Mouse (Mus musculus): ENCODE results near the gene Utp20. TPM values are rescaled to one million over a fixed set of nuclear protein-coding genes. Genes with fewer than 3 reads are reported as not detected.

The Utp20 gene
- 7.5 and 10.0 TPM in 2 replicates for polyA plus RNA-seq (2015; fragmentation: Nextera tagmentation; extraction: Ambion mirVana)

DNA sequence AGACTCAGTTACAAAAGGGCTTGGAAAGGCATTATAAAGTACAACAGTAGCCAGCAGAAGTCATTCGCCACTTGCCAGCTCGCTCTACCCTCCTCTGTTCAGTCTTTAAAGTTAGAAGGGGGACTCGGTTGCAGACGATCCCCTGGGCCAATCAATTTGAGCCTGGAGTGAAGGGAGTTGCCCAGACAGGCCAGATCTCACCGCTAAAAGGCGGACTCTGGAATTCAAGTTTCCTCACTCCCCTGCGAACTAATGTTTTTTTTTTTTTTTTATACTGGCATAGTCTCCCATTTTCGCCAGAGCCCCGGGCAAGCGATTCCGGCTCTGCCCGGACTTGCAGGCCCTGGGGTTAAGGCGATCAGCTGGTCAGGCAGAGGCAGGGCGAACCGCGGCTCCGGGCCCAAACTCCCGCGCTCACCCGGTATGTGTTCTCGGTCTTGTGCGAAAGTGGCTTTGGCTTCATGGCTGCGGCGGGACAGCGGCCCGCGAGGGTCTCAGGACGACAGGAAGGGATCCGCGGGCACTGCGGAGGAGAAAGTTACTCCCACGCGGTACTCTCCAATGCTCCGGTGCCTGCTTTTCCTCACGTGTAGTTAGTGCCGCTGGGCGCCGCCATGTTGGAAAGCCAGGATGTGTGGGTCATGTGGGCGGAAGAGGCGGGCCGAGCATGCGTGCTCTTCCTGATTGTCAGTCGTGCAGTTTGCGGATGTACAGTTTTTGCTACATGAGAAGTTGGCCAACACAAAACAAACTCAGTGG is at the start of gene Utp20:
Utp20 (minus strand) TSS at position 617 of the 759 bp plus-strand sequence.
- Histone ChIP-seq H3K4me3 (replicated peaks) (peak within 1 kb of the TSS; percentile 83), H3K4me1 (replicated peaks) (peaks cover 9% of the 10 kb centered on the region), H3K9ac (peak within 1 kb of the TSS; percentile 72), H3K27ac (peak within 1 kb of the TSS; percentile 9; the same call in 1 of the 2 replicates), H3K4me2 (peak within 1 kb of the TSS; percentile 76), H3K9me3 (replicated peaks) (no peaks in the 10 kb centered on the region), H3K27me3 (no peaks in the 10 kb centered on the region), H3K36me3 (peaks cover 28% of the 10 kb centered on the region)
- DNase-seq, result peak; percentile 66
- peak; percentile 97 for ATAC-seq (ENCODE audit: low read depth)
- under 1% methylated on average over 44 of the region's 44 CpGs for WGBS (ENCODE audit: insufficient replicate concordance)

DNA sequence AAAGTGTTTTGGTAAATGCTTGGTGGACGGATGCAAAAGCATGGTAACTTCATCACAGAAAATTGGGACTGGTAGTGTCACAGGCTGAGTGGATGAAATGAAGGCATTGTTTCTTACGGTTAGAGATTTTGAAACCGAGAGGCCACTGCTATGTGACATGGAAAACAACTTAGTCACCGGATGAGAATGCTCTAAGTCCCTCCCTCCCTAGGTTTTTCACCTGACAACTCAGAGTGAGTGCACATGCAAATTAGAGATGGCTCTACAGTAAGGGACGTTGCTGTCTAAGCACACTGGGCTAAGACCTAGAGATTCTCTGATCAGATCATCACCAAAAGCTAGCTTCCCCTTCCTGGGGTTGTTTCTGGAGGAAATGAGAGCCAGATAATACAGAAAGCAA is 48.3 kb upstream of the Utp20 start:
- Histone ChIP-seq H3K27ac (no peak overlapping the region), H3K4me3 (replicated peaks) (no peak overlapping the region), H3K36me3 (no peaks in the 10 kb centered on the region), H3K4me1 (replicated peaks) (no peaks in the 10 kb centered on the region), H3K9me3 (replicated peaks) (no peaks in the 10 kb centered on the region), H3K4me2 (no peak overlapping the region), H3K27me3 (no peaks in the 10 kb centered on the region), H3K9ac (no peak overlapping the region)
- no peak for DNase-seq
- no peak for ATAC-seq (ENCODE audit: low read depth)
- 35% methylated on average over 5 of the region's 5 CpGs for WGBS (ENCODE audit: insufficient replicate concordance)

DNA sequence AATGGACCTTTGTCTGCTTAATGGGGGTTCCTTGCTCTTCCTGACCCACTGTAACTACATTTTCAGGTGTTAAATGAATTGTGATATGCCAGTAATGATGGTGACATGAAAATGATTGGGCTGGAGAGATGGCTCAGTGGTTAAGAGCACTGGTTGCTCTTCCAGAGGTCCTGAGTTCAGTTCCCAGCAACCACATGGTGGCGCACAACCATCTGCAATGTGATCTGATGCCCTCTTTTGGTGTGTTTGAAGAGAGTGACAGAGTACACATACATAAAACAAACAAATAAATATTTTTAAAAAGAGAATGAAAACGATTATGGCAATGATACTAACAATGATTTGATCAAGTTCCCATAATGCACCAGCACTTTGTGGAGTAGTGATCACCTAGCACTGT is 39.4 kb upstream of the Utp20 start:
- DNase-seq (no peak), ATAC-seq (ENCODE audit: low read depth) (no peak)
- Histone ChIP-seq H3K4me2 (no peak overlapping the region), H3K36me3 (no peaks in the 10 kb centered on the region), H3K27me3 (no peaks in the 10 kb centered on the region), H3K27ac (no peak overlapping the region), H3K9me3 (replicated peaks) (no peaks in the 10 kb centered on the region), H3K4me3 (replicated peaks) (no peak overlapping the region), H3K4me1 (replicated peaks) (no peaks in the 10 kb centered on the region), H3K9ac (no peak overlapping the region)
- 32% methylated on average over 2 of the region's 2 CpGs for WGBS (ENCODE audit: insufficient replicate concordance)

DNA sequence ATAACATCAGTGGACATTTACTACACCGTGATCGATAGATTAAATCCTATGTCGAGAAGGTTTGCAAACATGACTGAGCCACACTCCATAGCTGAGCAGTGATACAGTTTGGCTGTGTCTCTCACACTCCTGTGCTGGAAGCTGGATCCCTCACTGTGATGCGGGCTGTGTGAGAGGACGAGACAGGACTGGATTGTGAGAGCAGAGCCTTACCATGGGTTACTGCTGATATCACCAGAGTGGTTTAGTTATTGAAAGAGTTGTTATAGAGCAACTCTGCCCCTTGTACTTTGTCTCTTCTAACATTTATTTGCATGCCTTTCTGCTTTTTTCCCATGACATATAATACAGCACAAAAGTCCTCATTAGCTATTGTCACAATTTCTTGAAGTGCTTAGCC is 35.7 kb upstream of the Utp20 start:
- Histone ChIP-seq H3K4me1 (replicated peaks) (no peaks in the 10 kb centered on the region), H3K9me3 (replicated peaks) (no peaks in the 10 kb centered on the region), H3K27me3 (no peaks in the 10 kb centered on the region), H3K4me2 (no peak overlapping the region), H3K9ac (no peak overlapping the region), H3K4me3 (replicated peaks) (no peak overlapping the region), H3K36me3 (no peaks in the 10 kb centered on the region), H3K27ac (no peak overlapping the region)
- DNase-seq (no peak), ATAC-seq (ENCODE audit: low read depth) (no peak)
- 74% methylated on average over 5 of the region's 5 CpGs for WGBS (ENCODE audit: insufficient replicate concordance)

DNA sequence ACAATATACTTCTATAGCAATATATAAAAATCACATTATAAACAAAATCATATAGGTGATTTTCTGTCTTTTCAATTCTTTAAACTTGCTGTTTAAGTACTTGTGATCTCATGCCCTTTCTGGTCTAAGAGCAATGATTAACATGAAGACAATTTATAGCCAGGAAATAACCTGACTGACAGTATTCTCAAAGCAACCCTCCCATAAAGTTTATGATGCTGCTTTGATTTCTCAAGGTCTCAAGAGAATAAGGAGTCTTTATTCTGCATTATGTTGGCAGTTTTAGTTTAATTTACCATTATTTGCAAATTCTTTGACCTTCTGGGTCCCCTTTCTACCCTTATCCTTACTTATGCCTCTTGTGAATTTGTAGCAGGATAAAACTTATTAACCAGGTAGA is 34.8 kb upstream of the Utp20 start:
- no peaks in the 10 kb centered on the region for H3K4me1 ChIP-seq (replicated peaks)
- H3K9ac ChIP-seq, result no peak overlapping the region
- no peak overlapping the region for H3K27ac ChIP-seq
- no peaks in the 10 kb centered on the region for H3K9me3 ChIP-seq (replicated peaks)
- H3K4me3 ChIP-seq (replicated peaks), result no peak overlapping the region
- no peak overlapping the region for H3K4me2 ChIP-seq
- no peaks in the 10 kb centered on the region for H3K27me3 ChIP-seq
- H3K36me3 ChIP-seq, result no peaks in the 10 kb centered on the region
- ATAC-seq (ENCODE audit: low read depth) (no peak), DNase-seq (no peak)

DNA sequence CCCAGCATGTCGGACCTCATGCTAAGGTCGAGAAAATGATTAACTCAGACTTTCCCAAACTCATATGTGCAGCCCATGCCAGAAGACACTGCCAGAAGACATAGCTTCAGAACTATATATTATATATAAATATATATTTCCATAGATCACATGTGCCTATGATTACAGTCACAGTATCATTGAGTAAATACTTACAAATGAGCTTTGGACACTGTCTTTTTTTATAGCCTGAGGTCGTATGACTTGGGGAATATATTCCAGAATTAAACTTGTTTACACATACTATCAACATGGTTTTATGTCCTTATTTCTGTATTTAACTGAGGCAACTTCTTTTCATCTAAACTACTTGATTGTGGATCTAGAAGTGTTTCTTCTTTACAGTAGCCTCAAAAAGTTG is 34.3 kb upstream of the Utp20 start:
- Histone ChIP-seq H3K4me1 (replicated peaks) (no peaks in the 10 kb centered on the region), H3K27ac (no peak overlapping the region), H3K9ac (no peak overlapping the region), H3K9me3 (replicated peaks) (no peaks in the 10 kb centered on the region), H3K27me3 (no peaks in the 10 kb centered on the region), H3K36me3 (no peaks in the 10 kb centered on the region), H3K4me2 (no peak overlapping the region), H3K4me3 (replicated peaks) (no peak overlapping the region)
- DNase-seq (no peak), ATAC-seq (ENCODE audit: low read depth) (no peak)
- WGBS (ENCODE audit: insufficient replicate concordance), result 61% methylated on average over 3 of the region's 3 CpGs

DNA sequence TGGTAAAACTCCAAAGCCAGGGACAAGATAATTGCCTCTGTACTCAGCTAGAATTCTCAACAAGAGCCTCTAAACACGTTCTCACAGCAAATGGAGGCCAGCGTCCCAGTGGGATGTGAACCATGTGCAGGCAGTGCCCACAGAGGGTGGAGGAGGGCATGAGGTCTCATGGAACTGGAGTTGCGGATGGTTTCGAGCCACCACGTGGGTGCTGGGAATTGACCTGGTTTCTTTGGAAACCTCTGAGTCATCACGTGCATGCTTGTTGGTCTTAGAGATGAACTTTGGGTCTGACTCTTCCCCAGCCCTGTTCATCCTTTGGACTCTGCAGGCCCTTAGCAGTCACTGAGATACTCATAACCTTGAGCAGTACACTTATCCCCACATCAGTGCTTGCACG is 26.7 kb upstream of the Utp20 start:
- no peaks in the 10 kb centered on the region for H3K9me3 ChIP-seq (replicated peaks)
- H3K4me1 ChIP-seq (replicated peaks), result no peaks in the 10 kb centered on the region
- no peak overlapping the region for H3K27ac ChIP-seq
- H3K27me3 ChIP-seq, result no peaks in the 10 kb centered on the region
- no peak for ATAC-seq (ENCODE audit: low read depth)
- DNase-seq, result no peak
- H3K36me3 ChIP-seq, result no peaks in the 10 kb centered on the region
- H3K4me2 ChIP-seq, result no peak overlapping the region
- no peak overlapping the region for H3K4me3 ChIP-seq (replicated peaks)
- WGBS (ENCODE audit: insufficient replicate concordance), result 70% methylated on average over 7 of the region's 7 CpGs
- H3K9ac ChIP-seq, result no peak overlapping the region

DNA sequence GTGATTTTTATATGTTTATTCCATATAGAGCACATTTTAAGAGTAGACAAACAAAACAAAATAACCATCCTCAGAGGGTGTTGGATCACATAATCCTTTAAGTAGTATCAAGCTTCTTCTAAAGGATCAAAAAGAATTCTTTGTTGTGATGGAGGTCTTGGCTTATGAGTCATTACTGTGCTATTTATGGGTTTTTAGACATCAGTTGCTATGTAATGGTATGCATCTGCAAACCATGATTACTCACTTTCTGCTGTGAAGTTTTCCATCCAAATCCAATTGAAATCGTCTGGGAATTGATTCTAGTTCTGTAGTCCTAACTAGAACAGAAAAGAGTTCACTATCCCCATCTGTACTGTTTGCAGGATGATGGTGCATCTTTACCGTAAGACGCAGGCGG is 23.4 kb upstream of the Utp20 start:
- Histone ChIP-seq H3K27ac (no peak overlapping the region), H3K4me3 (replicated peaks) (no peak overlapping the region), H3K36me3 (no peaks in the 10 kb centered on the region), H3K4me1 (replicated peaks) (no peaks in the 10 kb centered on the region), H3K27me3 (no peaks in the 10 kb centered on the region), H3K9me3 (replicated peaks) (no peaks in the 10 kb centered on the region), H3K4me2 (no peak overlapping the region), H3K9ac (no peak overlapping the region)
- no peak for ATAC-seq (ENCODE audit: low read depth)
- DNase-seq, result no peak
- 73% methylated on average over 4 of the region's 4 CpGs for WGBS (ENCODE audit: insufficient replicate concordance)

DNA sequence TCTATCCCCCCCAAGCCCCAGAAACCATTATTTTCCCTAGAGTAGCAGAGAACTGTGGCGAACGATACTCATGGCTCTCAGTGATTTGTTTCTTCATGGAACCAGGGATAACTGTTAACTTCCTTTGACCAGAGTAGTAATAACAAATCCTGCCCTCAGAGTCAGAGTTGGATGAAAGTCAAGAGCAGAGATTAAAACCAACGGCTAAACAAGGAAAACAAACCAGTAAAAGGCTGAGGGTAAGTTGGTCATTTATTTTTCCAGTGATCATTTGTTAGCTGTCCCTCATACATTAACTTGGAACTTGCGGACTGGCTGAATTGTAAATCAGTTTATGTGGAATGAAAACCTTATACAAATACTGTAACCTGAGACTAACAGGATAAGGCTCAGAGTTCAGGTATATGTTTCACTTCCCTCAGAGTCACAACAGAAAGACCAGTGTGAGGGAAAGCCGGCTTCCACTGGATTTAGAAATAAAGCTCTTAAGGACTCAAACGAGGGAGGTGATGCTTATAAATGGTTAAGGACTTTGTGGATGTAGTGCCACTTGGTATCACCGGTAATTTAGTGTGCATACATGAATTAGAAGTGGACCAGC is 22.4 kb upstream of the Utp20 start:
- Histone ChIP-seq H3K9me3 (replicated peaks) (no peaks in the 10 kb centered on the region), H3K4me2 (no peak overlapping the region), H3K27me3 (no peaks in the 10 kb centered on the region), H3K36me3 (no peaks in the 10 kb centered on the region), H3K4me3 (replicated peaks) (no peak overlapping the region), H3K27ac (no peak overlapping the region), H3K9ac (no peak overlapping the region), H3K4me1 (replicated peaks) (no peaks in the 10 kb centered on the region)
- ATAC-seq (ENCODE audit: low read depth) (no peak), DNase-seq (no peak)
- WGBS (ENCODE audit: insufficient replicate concordance), result 65% methylated on average over 7 of the region's 7 CpGs

DNA sequence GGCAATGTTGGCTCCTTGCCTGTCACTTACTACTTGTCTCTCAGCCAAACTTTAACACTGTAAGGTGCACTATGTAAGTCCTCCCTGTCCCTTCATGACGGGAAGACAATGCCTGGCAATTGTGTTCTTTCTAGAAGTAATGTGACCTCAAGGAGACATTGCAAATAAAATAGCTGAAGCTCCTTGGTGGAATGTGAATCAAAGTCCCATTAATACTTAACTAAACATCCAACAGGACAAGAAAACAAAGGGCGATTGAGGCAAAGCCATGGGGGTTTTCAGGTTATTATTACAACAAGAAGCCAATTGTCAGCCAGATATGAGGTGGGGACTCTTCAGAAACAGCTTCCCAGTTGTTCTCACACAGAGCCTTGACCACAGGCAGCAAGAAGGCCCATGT is 7.6 kb upstream of the Utp20 start:
- no peak overlapping the region for H3K4me2 ChIP-seq
- no peak overlapping the region for H3K9ac ChIP-seq
- no peak for ATAC-seq (ENCODE audit: low read depth)
- 49% methylated on average over 2 of the region's 2 CpGs for WGBS (ENCODE audit: insufficient replicate concordance)
- H3K27me3 ChIP-seq, result no peaks in the 10 kb centered on the region
- H3K27ac ChIP-seq, result no peak overlapping the region
- no peaks in the 10 kb centered on the region for H3K4me1 ChIP-seq (replicated peaks)
- no peaks in the 10 kb centered on the region for H3K9me3 ChIP-seq (replicated peaks)
- no peaks in the 10 kb centered on the region for H3K36me3 ChIP-seq
- H3K4me3 ChIP-seq (replicated peaks), result no peak overlapping the region
- DNase-seq, result no peak

DNA sequence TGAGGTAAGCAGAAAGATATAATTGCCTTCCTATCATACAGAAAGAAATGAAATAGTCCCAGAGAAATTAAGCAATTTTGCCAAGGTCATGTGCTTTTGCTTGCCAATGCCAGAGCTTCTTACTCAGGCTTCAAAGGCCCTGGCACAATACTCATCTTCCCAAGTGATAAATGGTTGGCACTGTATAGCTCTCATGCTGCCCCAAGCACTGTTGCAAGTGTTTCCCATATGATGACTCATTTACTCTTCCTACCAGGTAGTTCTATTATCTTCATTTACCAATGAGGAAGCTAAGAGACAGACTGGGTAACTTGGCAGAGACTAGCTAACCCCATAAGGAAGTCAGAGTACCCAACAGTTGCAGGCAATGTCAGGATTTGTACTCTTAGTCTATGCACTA is 1.8 kb upstream of the Utp20 start:
- H3K36me3 ChIP-seq, result peaks cover 17% of the 10 kb centered on the region
- H3K4me2 ChIP-seq, result no peak overlapping the region
- H3K4me1 ChIP-seq (replicated peaks), result peaks cover 9% of the 10 kb centered on the region
- H3K9me3 ChIP-seq (replicated peaks), result no peaks in the 10 kb centered on the region
- H3K9ac ChIP-seq, result no peak overlapping the region
- DNase-seq, result no peak
- H3K27ac ChIP-seq, result no peak overlapping the region
- H3K27me3 ChIP-seq, result no peaks in the 10 kb centered on the region
- ATAC-seq (ENCODE audit: low read depth), result no peak
- H3K4me3 ChIP-seq (replicated peaks), result no peak overlapping the region

DNA sequence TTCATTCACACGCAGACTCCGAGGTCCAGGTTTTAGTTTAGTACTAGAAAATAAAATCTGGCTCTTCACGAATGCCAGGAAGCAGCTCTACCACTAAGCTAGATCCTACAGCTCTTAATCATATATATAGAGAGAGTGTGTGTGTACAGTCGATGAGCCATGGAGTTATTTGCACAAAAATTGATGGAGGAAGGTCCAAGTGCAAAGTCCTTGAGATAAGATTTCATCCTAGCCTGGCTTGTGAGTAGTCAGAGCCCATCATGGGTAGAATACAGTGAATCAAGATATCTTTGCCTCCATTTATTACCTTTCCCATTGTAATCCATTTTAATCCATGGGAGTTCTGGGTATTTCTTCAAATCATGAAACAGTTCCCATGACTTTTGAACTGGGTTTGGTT is 992 bp upstream of the Utp20 start:
- 78% methylated on average over 4 of the region's 4 CpGs for WGBS (ENCODE audit: insufficient replicate concordance)
- peak overlapping the region; percentile 76 for H3K4me2 ChIP-seq
- no peaks in the 10 kb centered on the region for H3K9me3 ChIP-seq (replicated peaks)
- peaks cover 21% of the 10 kb centered on the region for H3K36me3 ChIP-seq
- H3K9ac ChIP-seq, result no peak overlapping the region
- DNase-seq (no peak), ATAC-seq (ENCODE audit: low read depth) (no peak)
- H3K4me3 ChIP-seq (replicated peaks), result peak overlapping the region; percentile 83; the same call in 1 of the 2 replicates
- H3K27me3 ChIP-seq, result no peaks in the 10 kb centered on the region
- no peak overlapping the region for H3K27ac ChIP-seq
- peaks cover 9% of the 10 kb centered on the region for H3K4me1 ChIP-seq (replicated peaks)

Data from liver, embryonic 13.5 days (tissue).